27 mouse cellular contexts compared by ENCODE assay signal in the genomic region with DNA sequence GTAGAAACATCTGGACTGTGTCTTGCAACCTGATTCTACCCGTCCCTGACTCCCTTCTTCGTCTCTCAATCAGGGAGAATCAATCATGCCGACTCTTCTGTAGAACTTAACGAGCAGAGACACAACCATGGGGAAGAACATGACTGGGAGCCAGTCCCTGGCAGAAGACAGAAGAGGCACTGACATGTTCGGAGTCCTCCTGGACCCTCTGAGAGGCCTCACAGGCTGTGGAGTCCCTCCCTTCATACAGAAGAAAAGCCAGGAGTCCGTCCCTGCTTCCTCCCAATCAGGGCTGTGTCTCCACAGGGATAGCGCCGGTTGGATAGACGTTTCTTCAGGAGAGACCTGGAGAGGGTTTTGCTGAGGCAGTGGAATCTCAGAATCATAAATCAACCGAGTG.
DNase-seq lines count a peak whose midpoint lies in the region; ATAC-seq lines count a peak whose summit lies in the region.
"Had no signal": no experiment of that assay in that cellular context is flagged by ENCODE, and none has a peak within 500 bp of the region (broad histone marks: within the 10 kb centered on the region; RNA-seq: fewer than 3 reads in every experiment).

No protein-coding gene starts in this region.

- ATAC-seq in forebrain, embryonic 14.5 days, result no peak
- no peak for ATAC-seq in kidney, embryonic 16.5 days (ENCODE audit: low FRiP score, low TSS enrichment)
- ATAC-seq in embryonic facial prominence, embryonic 13.5 days (ENCODE audit: insufficient number of reproducible peaks, insufficient read depth, low FRiP score, low TSS enrichment, low read depth), result no peak
- peak; percentile 25; the same call in 1 of the 2 replicates for ATAC-seq in stomach, embryonic 15.5 days (ENCODE audit: insufficient read depth, low FRiP score, low read depth)
- ATAC-seq: forebrain, embryonic 13.5 days; midbrain, embryonic 15.5 days had no signal

- no peak overlapping the region for H3K4me2 ChIP-seq in forebrain, embryonic 14.5 days (ENCODE audit: low read length)
- peak overlapping the region; percentile 19; the same call in 1 of the 2 replicates for H3K4me2 ChIP-seq in kidney, embryonic 16.5 days (replicated peaks; ENCODE audit: low read depth, low read length)
- no peak overlapping the region for H3K4me2 ChIP-seq in embryonic facial prominence, embryonic 13.5 days
- no peak overlapping the region for H3K4me2 ChIP-seq in stomach, embryonic 15.5 days
- H3K4me2 ChIP-seq: forebrain, embryonic 13.5 days; heart, embryonic 13.5 days; hindbrain, embryonic 12.5 days; limb, embryonic 13.5 days; lung, embryonic 15.5 days; midbrain, embryonic 15.5 days; neural tube, embryonic 12.5 days had no signal

- no peak overlapping the region for H3K9ac ChIP-seq in forebrain, embryonic 14.5 days (ENCODE audit: low read length)
- no peak overlapping the region for H3K9ac ChIP-seq in kidney, embryonic 16.5 days (replicated peaks; ENCODE audit: low read length)
- no peak overlapping the region for H3K9ac ChIP-seq in embryonic facial prominence, embryonic 13.5 days
- H3K9ac ChIP-seq in stomach, embryonic 15.5 days, result no peak overlapping the region
- H3K9ac ChIP-seq: forebrain, embryonic 13.5 days; heart, embryonic 13.5 days; hindbrain, embryonic 12.5 days; limb, embryonic 13.5 days; liver, embryonic 14.5 days; lung, embryonic 15.5 days; midbrain, embryonic 15.5 days; neural tube, embryonic 12.5 days had no signal

- H3K9me3 ChIP-seq in forebrain, embryonic 10.5 days, result no peaks in the 10 kb centered on the region
- H3K9me3 ChIP-seq in forebrain, embryonic 14.5 days (replicated peaks; ENCODE audit: control insufficient read depth, low read length), result no peaks in the 10 kb centered on the region
- H3K9me3 ChIP-seq in kidney, embryonic 16.5 days (ENCODE audit: low read length), result no peaks in the 10 kb centered on the region
- no peaks in the 10 kb centered on the region for H3K9me3 ChIP-seq in embryonic facial prominence, embryonic 13.5 days
- no peaks in the 10 kb centered on the region for H3K9me3 ChIP-seq in stomach, embryonic 15.5 days
- H3K9me3 ChIP-seq: forebrain, embryonic 13.5 days; heart, embryonic 13.5 days; hindbrain, embryonic 12.5 days; limb, embryonic 13.5 days; lung, embryonic 15.5 days; midbrain, embryonic 15.5 days; neural tube, embryonic 12.5 days had no signal

- 0 out of 2 replicates have a peak, but pooled peaks cover 5% of the 10 kb centered on the region for H3K27me3 ChIP-seq in forebrain, embryonic 10.5 days (ENCODE audit: poor library complexity, severe bottlenecking)
- no peaks in the 10 kb centered on the region for H3K27me3 ChIP-seq in forebrain, embryonic 14.5 days (replicated peaks; ENCODE audit: control insufficient read depth, insufficient read depth, low read length)
- H3K27me3 ChIP-seq in kidney, embryonic 16.5 days (ENCODE audit: insufficient read depth, low read length), result no peaks in the 10 kb centered on the region
- no peaks in the 10 kb centered on the region for H3K27me3 ChIP-seq in embryonic facial prominence, embryonic 13.5 days
- H3K27me3 ChIP-seq in stomach, embryonic 15.5 days (replicated peaks), result no peaks in the 10 kb centered on the region
- H3K27me3 ChIP-seq: heart, embryonic 13.5 days; limb, embryonic 13.5 days; neural tube, embryonic 12.5 days had no signal

- intact Hi-C loops in gastrocnemius, postnatal 36 days (cut with DNase I), result no loop called here

- no peak overlapping the region for H3K4me3 ChIP-seq in forebrain, embryonic 10.5 days
- no peak overlapping the region for H3K4me3 ChIP-seq in forebrain, embryonic 14.5 days (ENCODE audit: low read depth, low read length)
- no peak overlapping the region for H3K4me3 ChIP-seq in kidney, embryonic 16.5 days (ENCODE audit: low read length)
- no peak overlapping the region for H3K4me3 ChIP-seq in embryonic facial prominence, embryonic 13.5 days
- no peak overlapping the region for H3K4me3 ChIP-seq in stomach, embryonic 15.5 days (replicated peaks)
- H3K4me3 ChIP-seq: erythroblast, embryonic 14.5 days; forebrain, embryonic 13.5 days; heart, embryonic 13.5 days; hindbrain, embryonic 12.5 days; layer of hippocampus, adult 2 months; limb, embryonic 13.5 days; lung, embryonic 15.5 days; midbrain, embryonic 15.5 days; neural tube, embryonic 12.5 days had no signal

- WGBS in forebrain, embryonic 10.5 days, result 81% methylated on average over 10 of the region's 10 CpGs
- WGBS in forebrain, embryonic 14.5 days, result 78% methylated on average over 10 of the region's 10 CpGs
- 18% methylated on average over 10 of the region's 10 CpGs for WGBS in kidney, embryonic 16.5 days
- WGBS in embryonic facial prominence, embryonic 13.5 days, result 45% methylated on average over 10 of the region's 10 CpGs
- 44% methylated on average over 10 of the region's 10 CpGs for WGBS in stomach, embryonic 15.5 days

- no peak for DNase-seq in forebrain, embryonic 10.5 days (ENCODE audit: extremely low spot score, low spot score)
- DNase-seq in forebrain, embryonic 14.5 days (ENCODE audit: low spot score), result no peak
- DNase-seq in kidney, postnatal 14 days, result no peak
- DNase-seq in gastrocnemius, postnatal 36 days, result no peak
- no peak for DNase-seq in embryo, embryonic 10.5 days (ENCODE audit: low spot score)
- DNase-seq: adrenal gland, postnatal 14 days; cerebellum, adult 8-10 months; heart, adult 11 months; heart, postnatal 14 days; kidney, adult 8-10 months; layer of hippocampus, postnatal 36 days; lung, postnatal 36 days; thymus, adult 2 months; thymus, postnatal 4 days had no signal

- H3K36me3 ChIP-seq in forebrain, embryonic 10.5 days (replicated peaks), result no peaks in the 10 kb centered on the region
- no peaks in the 10 kb centered on the region for H3K36me3 ChIP-seq in forebrain, embryonic 14.5 days (ENCODE audit: control insufficient read depth, insufficient read depth, low read length)
- no peaks in the 10 kb centered on the region for H3K36me3 ChIP-seq in kidney, embryonic 16.5 days (ENCODE audit: insufficient read depth, low read length)
- H3K36me3 ChIP-seq in embryonic facial prominence, embryonic 13.5 days, result no peaks in the 10 kb centered on the region
- no peaks in the 10 kb centered on the region for H3K36me3 ChIP-seq in stomach, embryonic 15.5 days
- H3K36me3 ChIP-seq: heart, embryonic 13.5 days; hindbrain, embryonic 12.5 days; limb, embryonic 13.5 days; lung, embryonic 15.5 days; midbrain, embryonic 15.5 days; neural tube, embryonic 12.5 days had no signal

- 0 out of 2 replicates have a peak overlapping the region, but pooled peaks have one; percentile 22 for H3K27ac ChIP-seq in forebrain, embryonic 10.5 days
- H3K27ac ChIP-seq in forebrain, embryonic 14.5 days (ENCODE audit: low read depth, low read length), result no peak overlapping the region
- H3K27ac ChIP-seq in kidney, embryonic 16.5 days (ENCODE audit: low read length), result peak overlapping the region; percentile 34
- H3K27ac ChIP-seq in embryonic facial prominence, embryonic 13.5 days, result peak overlapping the region; percentile 33; the same call in 1 of the 2 replicates
- peak overlapping the region; percentile 35; the same call in 1 of the 2 replicates for H3K27ac ChIP-seq in stomach, embryonic 15.5 days
- H3K27ac ChIP-seq: forebrain, embryonic 13.5 days; heart, embryonic 13.5 days; hindbrain, embryonic 12.5 days; layer of hippocampus, adult 2 months; limb, embryonic 13.5 days; liver, embryonic 14.5 days; lung, embryonic 15.5 days; midbrain, embryonic 15.5 days; neural tube, embryonic 12.5 days had no signal

- H3K4me1 ChIP-seq in forebrain, embryonic 10.5 days, result peaks cover 39% of the 10 kb centered on the region
- H3K4me1 ChIP-seq in forebrain, embryonic 14.5 days (ENCODE audit: control insufficient read depth, insufficient read depth, low read length), result no peaks in the 10 kb centered on the region
- peaks cover 42% of the 10 kb centered on the region for H3K4me1 ChIP-seq in kidney, embryonic 16.5 days (ENCODE audit: insufficient read depth, low read length)
- H3K4me1 ChIP-seq in embryonic facial prominence, embryonic 13.5 days, result peaks cover 39% of the 10 kb centered on the region
- H3K4me1 ChIP-seq in stomach, embryonic 15.5 days, result peaks cover 13% of the 10 kb centered on the region
